In the genomic region with DNA sequence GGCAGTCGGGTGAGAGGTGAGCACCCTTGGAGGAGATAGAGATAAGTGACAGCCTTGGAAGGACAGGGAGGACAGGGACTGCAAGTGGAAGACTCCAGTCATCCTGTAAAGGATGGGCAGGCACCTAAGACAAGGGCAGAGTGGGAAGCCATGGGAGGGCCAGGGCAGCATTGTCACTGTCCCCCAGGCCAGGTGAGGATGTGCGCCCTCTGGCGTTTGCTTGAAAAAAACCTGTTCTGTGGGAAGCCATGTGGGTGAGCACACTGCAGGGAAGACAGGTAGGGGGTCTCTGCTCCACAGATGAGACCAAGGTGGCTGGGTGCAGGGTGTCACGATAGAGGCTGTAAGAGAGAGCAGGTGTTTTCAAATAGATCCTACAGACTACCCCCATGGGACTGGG, we compare ENCODE assay signal across 8 mouse cellular contexts.
A peak's percentile ranks its signal among the peaks of the same experiment; 100 is the strongest.
DNase-seq lines count a peak whose midpoint lies in the region; ATAC-seq and TF ChIP-seq lines count a peak whose summit lies in the region.
"Had no signal": no experiment of that assay in that cellular context is flagged by ENCODE, and none has a peak within 500 bp of the region (broad histone marks: within the 10 kb centered on the region; RNA-seq: fewer than 3 reads in every experiment).

No protein-coding gene starts in this region.

- H3K4me2 ChIP-seq in kidney, embryonic 16.5 days (replicated peaks; ENCODE audit: low read depth, low read length), result no peak overlapping the region

- 38% methylated on average over 4 of the region's 4 CpGs for WGBS in kidney, embryonic 16.5 days

- no peak overlapping the region for H3K4me3 ChIP-seq in kidney, embryonic 16.5 days (ENCODE audit: low read length)
- H3K4me3 ChIP-seq in ES-E14 (ENCODE audit: insufficient read depth in 1 of 2, low read depth in 1 of 2, low read length in 2 of 2, poor library complexity in 1 of 2, severe bottlenecking in 1 of 2), result no peak overlapping the region
- H3K4me3 ChIP-seq: erythroblast, embryonic 14.5 days had no signal

- no peaks in the 10 kb centered on the region for H3K4me1 ChIP-seq in kidney, embryonic 16.5 days (ENCODE audit: insufficient read depth, low read length)
- no peaks in the 10 kb centered on the region for H3K4me1 ChIP-seq in ES-E14 (ENCODE audit: control insufficient read depth in 2 of 2, insufficient read depth in 2 of 2, low read length in 2 of 2, poor library complexity in 1 of 2)

- in situ Hi-C loops in ES-E14 (cut with MboI; ENCODE audit: low sequenced_read_pairs in 2 of 2, unreplicated experiment in 2 of 2), result no loop called here

- H3K36me3 ChIP-seq in kidney, embryonic 16.5 days (ENCODE audit: insufficient read depth, low read length), result no peaks in the 10 kb centered on the region
- no peaks in the 10 kb centered on the region for H3K36me3 ChIP-seq in ES-E14 (ENCODE audit: control insufficient read depth, insufficient read depth, low read length, poor library complexity, severe bottlenecking)

- no peaks in the 10 kb centered on the region for H3K9me3 ChIP-seq in kidney, embryonic 16.5 days (ENCODE audit: low read length)
- H3K9me3 ChIP-seq in ES-E14 (ENCODE audit: control insufficient read depth, insufficient read depth, low read depth, low read length), result no peaks in the 10 kb centered on the region

- H3K27ac ChIP-seq in kidney, embryonic 16.5 days (ENCODE audit: low read length), result no peak overlapping the region
- H3K27ac ChIP-seq in ES-E14 (ENCODE audit: insufficient read depth, low read depth, low read length, poor library complexity, severe bottlenecking), result no peak overlapping the region

- no peak overlapping the region for H3K9ac ChIP-seq in kidney, embryonic 16.5 days (replicated peaks; ENCODE audit: low read length)
- H3K9ac ChIP-seq in ES-E14 (ENCODE audit: insufficient read depth, low read depth, low read length, poor library complexity, severe bottlenecking), result no peak overlapping the region

- DNase-seq in kidney, adult 18-20 months, result peak; percentile 42
- DNase-seq in B cell, adult 2 months, result peak; percentile 25 to 28
- peak; percentile 28 for DNase-seq in ES-E14 (ENCODE audit: low read depth, low spot score)
- DNase-seq in embryo, embryonic 10 days (ENCODE audit: low spot score), result peak; percentile 69
- DNase-seq in lung, postnatal 10 days, result peak; percentile 36

- no peaks in the 10 kb centered on the region for H3K27me3 ChIP-seq in kidney, embryonic 16.5 days (ENCODE audit: insufficient read depth, low read length)

- no peak for ATAC-seq in kidney, embryonic 16.5 days (ENCODE audit: low FRiP score, low TSS enrichment)
- no peak for ATAC-seq in monocyte, adult 5-6 weeks (replicated peaks; ENCODE audit: insufficient number of reproducible peaks, low FRiP score, low TSS enrichment, poor library complexity, severe bottlenecking)

TF ChIP-seq in ES-E14, 5 proteins besides CTCF, POLR2A, EP300 and RAD21:
- no peak for TF ChIP-seq CHD2 (IDR thresholded peaks at IDR 0.05; ENCODE audit: low read depth, low read length)
- no peak for TF ChIP-seq MAFK (IDR thresholded peaks at IDR 0.05; ENCODE audit: insufficient read depth, low read depth, low read length)
- no peak for TF ChIP-seq ZC3H11A (IDR thresholded peaks at IDR 0.05; ENCODE audit: borderline replicate concordance, low read depth, low read length)
- TF ChIP-seq ZNF384 (IDR thresholded peaks at IDR 0.05; ENCODE audit: low read depth, low read length), result no peak
- no peak for TF ChIP-seq HCFC1 (IDR thresholded peaks at IDR 0.05; ENCODE audit: borderline replicate concordance, insufficient read depth, low read length)
TF ChIP-seq in ES-E14: peak in this region for 0.
